Mouse (Mus musculus) ovary, postnatal 14 days (tissue): ENCODE data around the gene Barhl2.

Experiments used
- DNase-seq: peaks from one replicate; pipeline ENCODE4 v3.0.0; 2022; ENCODE audit warnings: low spot score

The Barhl2 gene

GRCm38 (mm10) chr5:106402761-106403160 is 55.2 kb downstream of the Barhl2 start:
- DNase-seq, result no peak
